Mouse (Mus musculus): ENCODE results near the gene Isl1. TPM values are rescaled to one million over a fixed set of nuclear protein-coding genes. Genes with fewer than 3 reads are reported as not detected.

The Isl1 gene
- polyA plus RNA-seq, 1 experiment from 2014 or later, result 44.8 TPM

DNA sequence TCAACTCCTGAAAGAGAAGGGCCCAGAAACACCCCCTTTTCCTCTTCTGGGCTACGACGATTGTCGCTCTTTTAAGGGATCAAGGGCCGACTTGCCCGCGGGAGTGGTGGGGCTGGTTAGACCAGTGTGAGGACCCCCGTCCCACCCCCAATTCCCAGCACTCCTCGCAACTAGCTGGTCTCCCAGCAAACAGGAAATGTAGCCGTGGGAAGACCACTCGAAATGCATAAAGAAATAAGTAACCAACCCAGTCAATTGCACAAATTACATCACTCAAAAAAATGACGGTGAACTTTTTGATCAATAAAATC lies 15.4 kb downstream of the Isl1 start:
- WGBS, result 0% methylated on average over 11 of the region's 11 CpGs
- peak overlapping the region; percentile 22 for H3K4me3 ChIP-seq
- peaks cover 10% of the 10 kb centered on the region; the same call in 1 of the 2 replicates for H3K4me1 ChIP-seq
- H3K27me3 ChIP-seq, result peaks cover 38% of the 10 kb centered on the region
- peak; percentile 70; the same call in 1 of the 2 replicates for ATAC-seq (ENCODE audit: insufficient number of reproducible peaks, insufficient read depth, low FRiP score, low TSS enrichment)
- no peaks in the 10 kb centered on the region for H3K9me3 ChIP-seq
- no peaks in the 10 kb centered on the region for H3K36me3 ChIP-seq
- 0 out of 2 replicates have a peak overlapping the region, but pooled peaks have one; percentile 41 for H3K27ac ChIP-seq
- peak overlapping the region; percentile 45 for H3K4me2 ChIP-seq (replicated peaks)
- no peak overlapping the region for H3K9ac ChIP-seq

DNA sequence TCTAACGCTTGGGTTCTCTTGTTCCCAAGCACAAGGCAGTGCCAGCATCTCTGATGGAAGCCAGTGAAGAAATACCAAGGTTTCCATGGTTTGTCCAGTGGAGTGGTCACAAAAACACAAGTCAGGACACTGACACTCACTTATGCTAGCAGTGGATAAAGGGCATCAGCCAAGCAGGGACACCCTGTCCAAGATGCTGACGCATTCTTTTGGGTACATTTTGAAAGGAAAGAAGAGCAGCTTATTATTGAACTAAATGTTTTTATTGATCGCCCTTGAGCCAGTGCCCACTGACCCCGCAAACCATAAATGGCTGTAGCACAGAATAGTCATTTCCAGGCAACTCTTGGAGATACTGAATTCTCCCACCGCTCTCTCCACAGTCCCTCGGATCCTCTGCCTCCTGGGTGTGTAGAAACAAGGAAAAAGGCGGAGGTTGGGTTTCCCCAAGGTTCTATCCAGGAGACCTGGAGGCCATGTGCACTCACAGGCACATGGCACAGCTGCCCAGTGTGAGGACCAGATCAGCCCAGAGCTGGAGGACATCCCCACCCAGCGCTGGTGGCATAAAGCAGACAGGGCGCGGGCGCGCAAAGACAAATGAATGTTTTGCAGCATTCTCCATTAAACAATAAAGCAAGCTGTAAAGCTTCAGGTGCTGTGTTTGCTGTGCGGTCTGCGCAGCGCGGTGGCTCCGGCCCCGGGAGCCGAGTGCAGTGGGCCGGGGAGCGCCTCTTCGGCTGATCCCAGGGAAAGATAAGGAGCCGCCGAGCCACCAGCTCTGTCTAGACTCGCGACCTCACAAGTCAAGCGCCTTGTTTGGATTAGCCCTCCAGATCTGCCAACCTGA lies 16.0 kb downstream of the Isl1 start:
- Histone ChIP-seq H3K9me3 (no peaks in the 10 kb centered on the region), H3K27me3 (peaks cover 38% of the 10 kb centered on the region), H3K4me3 (peak overlapping the region; percentile 22), H3K9ac (no peak overlapping the region), H3K4me2 (replicated peaks) (peak overlapping the region; percentile 45), H3K36me3 (no peaks in the 10 kb centered on the region), H3K4me1 (peaks cover 10% of the 10 kb centered on the region; the same call in 1 of the 2 replicates), H3K27ac (0 out of 2 replicates have a peak overlapping the region, but pooled peaks have one; percentile 41)
- 3% methylated on average over 27 of the region's 27 CpGs for WGBS
- ATAC-seq (ENCODE audit: insufficient number of reproducible peaks, insufficient read depth, low FRiP score, low TSS enrichment), result peak; percentile 69; the same call in 1 of the 2 replicates

DNA sequence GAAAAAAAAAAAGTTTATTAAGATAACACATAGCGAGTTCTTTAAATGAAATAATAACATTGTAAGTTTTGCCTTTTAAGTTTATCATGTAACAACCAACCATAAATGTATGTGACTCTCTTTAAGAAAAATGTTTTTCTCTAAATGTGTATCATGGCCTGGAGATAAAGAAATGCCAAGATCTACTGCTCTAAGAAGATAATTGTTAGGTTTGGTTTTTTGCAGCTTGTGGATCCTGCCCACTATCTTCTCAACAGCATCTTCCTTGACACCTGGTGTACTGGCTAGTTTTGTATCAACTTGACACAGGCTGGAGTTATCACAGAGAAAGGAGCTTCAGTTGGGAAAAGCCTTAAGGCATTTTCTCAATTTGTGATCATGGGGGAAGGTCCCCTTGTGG lies 19.8 kb downstream of the Isl1 start:
- H3K27ac ChIP-seq, result no peak overlapping the region
- no peaks in the 10 kb centered on the region for H3K36me3 ChIP-seq
- H3K4me2 ChIP-seq (replicated peaks), result no peak overlapping the region
- WGBS, result 87% methylated on average over 1 of the region's 1 CpGs
- H3K4me3 ChIP-seq, result no peak overlapping the region
- H3K27me3 ChIP-seq, result peaks cover 13% of the 10 kb centered on the region
- no peaks in the 10 kb centered on the region for H3K9me3 ChIP-seq
- peaks cover 8% of the 10 kb centered on the region; the same call in 1 of the 2 replicates for H3K4me1 ChIP-seq
- H3K9ac ChIP-seq, result no peak overlapping the region
- no peak for ATAC-seq (ENCODE audit: insufficient number of reproducible peaks, insufficient read depth, low FRiP score, low TSS enrichment)

DNA sequence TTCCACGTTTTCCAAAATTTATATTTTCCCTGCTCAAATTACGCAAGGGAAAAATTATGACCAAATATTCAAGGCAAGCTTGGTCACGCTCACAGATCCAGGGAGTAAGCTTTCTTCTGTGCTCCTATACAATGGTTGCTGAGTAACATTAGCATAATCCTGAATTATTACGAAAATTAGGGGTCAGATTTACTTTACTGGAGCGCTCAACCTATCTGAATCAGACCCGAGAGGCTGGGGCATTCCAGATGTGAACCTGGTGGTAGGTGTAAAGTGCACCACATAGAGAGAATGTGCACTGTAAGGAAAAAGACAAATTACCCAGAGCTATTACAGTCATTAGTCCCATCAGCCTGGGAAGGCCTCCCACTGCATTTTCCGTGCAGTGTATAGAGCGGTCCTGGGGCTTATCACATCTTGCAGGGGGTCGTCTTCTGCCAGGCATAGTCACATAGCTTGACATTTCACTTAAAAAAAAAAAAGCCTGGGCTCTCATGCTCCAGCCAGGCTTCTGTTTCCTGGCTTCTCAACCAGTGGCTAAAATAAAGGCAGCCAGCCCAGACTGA lies 30.2 kb downstream of the Isl1 start:
- no peak overlapping the region for H3K4me2 ChIP-seq (replicated peaks)
- H3K27ac ChIP-seq, result no peak overlapping the region
- 48% methylated on average over 9 of the region's 9 CpGs for WGBS
- ATAC-seq (ENCODE audit: insufficient number of reproducible peaks, insufficient read depth, low FRiP score, low TSS enrichment), result no peak
- no peaks in the 10 kb centered on the region for H3K4me1 ChIP-seq
- H3K27me3 ChIP-seq, result no peaks in the 10 kb centered on the region
- H3K9me3 ChIP-seq, result no peaks in the 10 kb centered on the region
- H3K36me3 ChIP-seq, result no peaks in the 10 kb centered on the region
- H3K4me3 ChIP-seq, result no peak overlapping the region
- no peak overlapping the region for H3K9ac ChIP-seq

Measured in embryonic facial prominence, embryonic 12.5 days (tissue).